Mouse (Mus musculus): Measurements from ENCODE around the gene Il20ra. TPM values are rescaled to one million over a fixed set of nuclear protein-coding genes. Genes with fewer than 3 reads are reported as not detected.

Gene Il20ra
- total and polyA plus RNA-seq, 3 experiments = not detected

DNA sequence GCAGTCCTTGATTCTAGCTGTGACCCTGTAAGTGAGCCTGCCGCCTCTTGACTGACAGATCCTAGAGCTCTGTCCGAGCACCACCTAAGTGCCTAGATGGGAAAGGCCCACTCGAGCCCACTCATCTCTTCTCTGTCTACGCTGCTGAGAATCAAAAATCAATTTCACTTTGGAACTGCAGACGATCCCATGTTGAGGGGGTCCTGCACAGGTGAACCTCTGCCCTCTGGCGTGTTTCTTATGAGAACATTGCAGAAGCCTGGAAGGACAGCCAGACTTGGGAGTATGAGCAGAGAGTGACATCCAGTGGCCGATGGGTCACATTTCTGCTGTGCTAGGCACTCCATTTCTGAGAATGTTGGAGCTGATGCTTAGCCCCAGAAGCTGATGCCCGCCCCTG is 19.4 kb upstream of the Il20ra start (continued):
- no peak for TF ChIP-seq GABPA (IDR thresholded peaks at IDR 0.05; ENCODE audit: insufficient replicate concordance, low read depth, low read length)
- peak; percentile 67; the same call in 1 of the 2 replicates for TF ChIP-seq NELFE (IDR thresholded peaks at IDR 0.05; ENCODE audit: low read depth, low read length)
- no peak for TF ChIP-seq JUND (conservative IDR thresholded peaks at IDR 0.05; ENCODE audit: low read depth, low read length)
- no peak for TF ChIP-seq ZNF384 (IDR thresholded peaks at IDR 0.05; ENCODE audit: low read depth, low read length)
- TF ChIP-seq ELF1 (IDR thresholded peaks at IDR 0.05; ENCODE audit: low read depth, low read length) = no peak
- no peak for TF ChIP-seq UBTF (IDR thresholded peaks at IDR 0.05; ENCODE audit: low read depth, low read length)
- peak; percentile 48; the same call in 1 of the 2 replicates for TF ChIP-seq BHLHE40 (IDR thresholded peaks at IDR 0.05; ENCODE audit: low read depth, low read length)

DNA sequence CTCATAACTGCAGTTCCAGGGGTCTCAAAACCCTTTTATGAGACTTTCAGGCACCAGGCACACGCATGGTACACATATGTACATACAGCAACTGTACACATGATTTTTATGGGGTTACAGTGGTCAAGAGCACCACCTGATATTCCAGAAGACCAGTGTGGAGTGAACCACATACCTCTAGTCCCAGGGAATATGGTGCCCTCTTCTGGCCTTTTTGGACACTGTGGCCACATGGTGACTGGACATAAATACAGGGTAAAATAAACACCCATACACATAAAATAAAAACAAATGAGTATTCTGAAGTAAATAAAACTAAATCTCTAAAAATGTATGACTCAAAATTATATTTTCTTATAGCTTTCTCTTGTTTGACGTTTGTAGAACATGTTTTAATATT is 18.7 kb upstream of the Il20ra start:
- Histone ChIP-seq H3K9me3 (replicated peaks; ENCODE audit: low read length) (no peaks in the 10 kb centered on the region), H3K79me2 (replicated peaks; ENCODE audit: control insufficient read depth, extremely low read depth, insufficient read depth, poor library complexity, severe bottlenecking) (no peaks in the 10 kb centered on the region), H3K9ac (ENCODE audit: insufficient read depth, low read depth) (no peak overlapping the region), H3K27me3 (replicated peaks) (no peaks in the 10 kb centered on the region), H3K4me2 (ENCODE audit: insufficient read depth, low read depth, poor library complexity, severe bottlenecking) (no peak overlapping the region), H3K4me1 (ENCODE audit: control insufficient read depth in 1 of 2, insufficient read depth in 2 of 2) (peaks cover 5 to 31% of the 10 kb centered on the region in 2 experiments; a peak in 3 of 4 replicates), H3K36me3 (replicated peaks in 1 of 2; ENCODE audit: control insufficient read depth in 1 of 2, insufficient read depth in 1 of 2, low read length in 1 of 2) (no peaks in the 10 kb centered on the region), H3K27ac (ENCODE audit: insufficient read depth, low read depth) (no peak overlapping the region), H3K4me3 (replicated peaks in 1 of 3; ENCODE audit: low read depth in 2 of 3, low read length in 2 of 3, poor library complexity in 1 of 3) (no peak overlapping the region)
- peak; percentile 33 for DNase-seq (ENCODE audit: extremely low read depth)
- TF ChIP-seq CTCF (conservative IDR thresholded peaks at IDR 0.05 in 1 of 2, IDR thresholded peaks at IDR 0.05 in 1 of 2; ENCODE audit: low read depth in 2 of 2, low read length in 2 of 2) (peak in 1 of 2 experiments; percentile 49; a peak in 2 of 4 replicates), SMC3 (IDR thresholded peaks at IDR 0.05; ENCODE audit: low read depth, low read length) (peak; percentile 32), EP300 (IDR thresholded peaks at IDR 0.05; ENCODE audit: low read length) (no peak), PAX5 (IDR thresholded peaks at IDR 0.05; ENCODE audit: low read length) (no peak), TBP (conservative IDR thresholded peaks at IDR 0.05; ENCODE audit: low read depth, low read length) (no peak), JUND (conservative IDR thresholded peaks at IDR 0.05; ENCODE audit: low read depth, low read length) (no peak), GABPA (IDR thresholded peaks at IDR 0.05; ENCODE audit: insufficient replicate concordance, low read depth, low read length) (no peak), ZNF384 (IDR thresholded peaks at IDR 0.05; ENCODE audit: low read depth, low read length) (no peak), MYC (IDR thresholded peaks at IDR 0.05; ENCODE audit: low read depth, low read length) (no peak), RAD21 (IDR thresholded peaks at IDR 0.05; ENCODE audit: low read depth, low read length) (peak; percentile 39), CHD2 (IDR thresholded peaks at IDR 0.05; ENCODE audit: low read length) (no peak), MAZ (IDR thresholded peaks at IDR 0.05; ENCODE audit: low read depth, low read length) (no peak)
- in situ Hi-C loops (cut with MboI; ENCODE audit: low pct_ligation_motif_present, low pct_unique_long_range_greater_than_20kb, low sequenced_read_pairs) (loop anchor here (5.0 to 25.0 kb wide), 4 partner anchors 91 to 781 kb away; no protein-coding TSS in a partner anchor), dilution Hi-C loops (cut with MboI; ENCODE audit: extremely low pct_ligation_motif_present, extremely low pct_unique_long_range_greater_than_20kb, low sequenced_read_pairs) (no loop called here)

DNA sequence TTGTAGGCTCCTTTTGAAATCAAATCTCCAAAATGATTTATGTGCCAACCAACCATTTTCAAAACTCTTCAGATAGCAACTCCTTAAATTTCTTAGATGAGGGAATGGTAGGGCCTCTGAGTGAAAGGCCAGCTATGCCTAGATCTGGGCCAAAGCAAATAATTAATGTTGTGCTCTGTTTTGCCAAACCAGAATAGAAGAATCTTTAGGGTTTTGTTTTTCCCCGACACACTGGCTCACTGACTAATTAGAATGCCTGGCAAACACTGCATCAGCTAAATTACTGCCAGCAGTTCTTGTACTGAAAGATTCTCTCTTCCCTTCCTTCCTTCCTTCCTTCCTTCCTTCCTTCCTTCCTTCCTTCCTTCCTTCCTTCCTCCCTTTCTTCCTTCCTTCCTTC is 13.0 kb upstream of the Il20ra start:
- in situ Hi-C loops (cut with MboI; ENCODE audit: low pct_ligation_motif_present, low pct_unique_long_range_greater_than_20kb, low sequenced_read_pairs) (loop anchor here (25.0 kb wide), 1 partner anchor 787 kb away; no protein-coding TSS in a partner anchor), dilution Hi-C loops (cut with MboI; ENCODE audit: extremely low pct_ligation_motif_present, extremely low pct_unique_long_range_greater_than_20kb, low sequenced_read_pairs) (no loop called here)
- H3K36me3 ChIP-seq (replicated peaks in 1 of 2; ENCODE audit: control insufficient read depth in 1 of 2, insufficient read depth in 1 of 2, low read length in 1 of 2) = no peaks in the 10 kb centered on the region
- DNase-seq (ENCODE audit: extremely low read depth) = no peak
- no peak overlapping the region for H3K9ac ChIP-seq (ENCODE audit: insufficient read depth, low read depth)
- H3K79me2 ChIP-seq (replicated peaks; ENCODE audit: control insufficient read depth, extremely low read depth, insufficient read depth, poor library complexity, severe bottlenecking) = no peaks in the 10 kb centered on the region
- no peaks in the 10 kb centered on the region for H3K9me3 ChIP-seq (replicated peaks; ENCODE audit: low read length)
- no peak overlapping the region for H3K27ac ChIP-seq (ENCODE audit: insufficient read depth, low read depth)
- H3K4me2 ChIP-seq (ENCODE audit: insufficient read depth, low read depth, poor library complexity, severe bottlenecking) = no peak overlapping the region
- H3K4me1 ChIP-seq (ENCODE audit: control insufficient read depth in 1 of 2, insufficient read depth in 2 of 2) = no peaks in the 10 kb centered on the region
- H3K4me3 ChIP-seq (replicated peaks in 1 of 3; ENCODE audit: low read depth in 2 of 3, low read length in 2 of 3, poor library complexity in 1 of 3) = no peak overlapping the region
- no peaks in the 10 kb centered on the region for H3K27me3 ChIP-seq (replicated peaks)
- TF ChIP-seq ZKSCAN1 (IDR thresholded peaks at IDR 0.05; ENCODE audit: borderline replicate concordance, low read depth, low read length) = no peak
- no peak for TF ChIP-seq USF1 (IDR thresholded peaks at IDR 0.05; ENCODE audit: low read depth, low read length)
- no peak for TF ChIP-seq POLR2AphosphoS2 (IDR thresholded peaks at IDR 0.05; ENCODE audit: low read depth, low read length)
- no peak for TF ChIP-seq TBP (conservative IDR thresholded peaks at IDR 0.05; ENCODE audit: low read depth, low read length)
- no peak for TF ChIP-seq MEF2A (IDR thresholded peaks at IDR 0.05; ENCODE audit: borderline replicate concordance, low read depth, low read length)
- no peak for TF ChIP-seq UBTF (IDR thresholded peaks at IDR 0.05; ENCODE audit: low read depth, low read length)
- no peak for TF ChIP-seq E2F4 (IDR thresholded peaks at IDR 0.05; ENCODE audit: insufficient replicate concordance, low read depth, low read length)
- no peak for TF ChIP-seq POLR2A (IDR thresholded peaks at IDR 0.05; ENCODE audit: low read depth, low read length)
- no peak for TF ChIP-seq MAZ (IDR thresholded peaks at IDR 0.05; ENCODE audit: low read depth, low read length)
- TF ChIP-seq MYC (IDR thresholded peaks at IDR 0.05; ENCODE audit: low read depth, low read length) = no peak
- TF ChIP-seq ZMIZ1 (IDR thresholded peaks at IDR 0.05; ENCODE audit: low read depth, low read length) = no peak
- TF ChIP-seq EP300 (IDR thresholded peaks at IDR 0.05; ENCODE audit: low read length) = no peak
- TF ChIP-seq NRF1 (IDR thresholded peaks at IDR 0.05; ENCODE audit: low read depth, low read length) = no peak
- no peak for TF ChIP-seq RCOR1 (conservative IDR thresholded peaks at IDR 0.05; ENCODE audit: low read depth, low read length)
- TF ChIP-seq CTCF (conservative IDR thresholded peaks at IDR 0.05 in 1 of 2, IDR thresholded peaks at IDR 0.05 in 1 of 2; ENCODE audit: low read depth in 2 of 2, low read length in 2 of 2) = no peak
- no peak for TF ChIP-seq MAFK (IDR thresholded peaks at IDR 0.05; ENCODE audit: insufficient replicate concordance, low read length)
- no peak for TF ChIP-seq USF2 (conservative IDR thresholded peaks at IDR 0.05; ENCODE audit: low read depth, low read length)
- no peak for TF ChIP-seq GABPA (IDR thresholded peaks at IDR 0.05; ENCODE audit: insufficient replicate concordance, low read depth, low read length)
- no peak for TF ChIP-seq ELF1 (IDR thresholded peaks at IDR 0.05; ENCODE audit: low read depth, low read length)

All from CH12.LX (cell line).